Mouse (Mus musculus): ENCODE results near the gene Isg15. TPM values are rescaled to one million over a fixed set of nuclear protein-coding genes. Genes with fewer than 3 reads are reported as not detected.

Isg15 gene
- polyA plus RNA-seq, 1 experiment: 0.80 TPM

- TF ChIP-seq GATA1 (IDR thresholded peaks at IDR 0.05; ENCODE audit: low read length) (no peak), TAL1 (IDR thresholded peaks at IDR 0.05; ENCODE audit: low read length) (no peak)
- Histone ChIP-seq H3K27me3 (ENCODE audit: control insufficient read depth) (peaks cover 33% of the 10 kb centered on the region), H3K36me3 (ENCODE audit: control insufficient read depth) (no peaks in the 10 kb centered on the region), H3K4me1 (ENCODE audit: control insufficient read depth) (peaks cover 3% of the 10 kb centered on the region), H3K4me3 (replicated peaks) (no peak overlapping the region), H3K9me3 (ENCODE audit: control insufficient read depth, low read length) (peaks cover 3% of the 10 kb centered on the region; the same call in 1 of the 2 replicates)
Observed at GRCm38 (mm10) chr4:156208872-156209271, 8.3 kb upstream of the Isg15 start.

GRCm38 (mm10) chr4:156203413-156204131 lies 3.0 kb upstream of the Isg15 start:
- H3K27me3 ChIP-seq (ENCODE audit: control insufficient read depth): peaks cover 68% of the 10 kb centered on the region
- peaks cover 10% of the 10 kb centered on the region; the same call in 1 of the 2 replicates for H3K9me3 ChIP-seq (ENCODE audit: control insufficient read depth, low read length)
- H3K4me1 ChIP-seq (ENCODE audit: control insufficient read depth): peaks cover 43% of the 10 kb centered on the region
- no peak for TF ChIP-seq GATA1 (IDR thresholded peaks at IDR 0.05; ENCODE audit: low read length)
- no peak for TF ChIP-seq TAL1 (IDR thresholded peaks at IDR 0.05; ENCODE audit: low read length)
- H3K4me3 ChIP-seq (replicated peaks): peak overlapping the region; percentile 64
- H3K36me3 ChIP-seq (ENCODE audit: control insufficient read depth): no peaks in the 10 kb centered on the region

DNA sequence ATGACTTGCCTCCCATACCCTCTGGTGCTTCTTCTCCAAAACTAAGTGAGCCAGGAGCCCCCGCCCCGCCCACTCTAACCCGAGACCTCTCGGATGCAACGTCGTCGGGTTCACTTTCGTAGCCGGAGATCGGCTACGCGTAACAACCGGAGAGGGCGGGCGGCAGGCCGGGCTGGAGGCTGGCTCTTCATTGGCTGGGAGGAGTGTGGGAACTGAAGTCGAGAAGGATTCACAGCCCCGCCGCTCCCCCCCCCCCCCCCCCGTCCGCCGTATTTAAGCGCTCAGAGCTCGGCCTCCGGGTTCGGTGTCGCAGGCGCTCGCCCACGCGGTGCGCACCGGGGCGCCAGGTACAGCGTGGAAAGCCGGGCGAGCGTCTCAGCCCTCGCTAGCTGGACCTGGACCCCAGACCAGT lies 2.4 kb upstream of the Isg15 start, which contains the start of gene AW011738:
TSS of gene AW011738 (plus strand) at position 304 of the 412 bp plus-strand sequence.
- peaks cover 70% of the 10 kb centered on the region for H3K27me3 ChIP-seq (ENCODE audit: control insufficient read depth)
- peaks cover 47% of the 10 kb centered on the region for H3K4me1 ChIP-seq (ENCODE audit: control insufficient read depth)

DNA sequence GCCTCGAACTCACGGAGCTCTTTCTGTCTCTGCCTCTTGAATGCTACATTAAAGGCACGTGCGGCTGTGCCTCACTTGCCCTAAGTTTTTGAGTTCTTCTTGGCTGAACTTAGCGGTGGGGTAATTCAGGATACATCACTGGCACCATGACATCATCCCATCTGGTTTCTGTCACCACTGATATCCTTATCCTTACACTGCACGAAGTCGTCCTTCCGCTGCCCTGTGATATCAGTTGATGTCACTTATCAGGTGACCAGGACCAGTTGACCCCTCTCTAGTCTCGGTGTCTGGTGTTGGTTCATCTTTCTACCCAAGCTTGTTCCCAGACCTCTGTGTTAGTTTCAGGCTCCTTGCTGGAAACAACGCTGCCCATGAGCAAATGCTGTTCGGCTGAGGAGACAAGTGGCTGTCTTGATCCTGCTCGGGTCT lies 1.9 kb upstream of the Isg15 start:
- H3K4me3 ChIP-seq (replicated peaks): peak overlapping the region; percentile 64
- H3K9me3 ChIP-seq (ENCODE audit: control insufficient read depth, low read length): peaks cover 10% of the 10 kb centered on the region; the same call in 1 of the 2 replicates
- peaks cover 51% of the 10 kb centered on the region for H3K4me1 ChIP-seq (ENCODE audit: control insufficient read depth)
- TF ChIP-seq TAL1 (IDR thresholded peaks at IDR 0.05; ENCODE audit: low read length): peak; percentile 82
- peak; percentile 75 for TF ChIP-seq GATA1 (IDR thresholded peaks at IDR 0.05; ENCODE audit: low read length)
- H3K27me3 ChIP-seq (ENCODE audit: control insufficient read depth): peaks cover 70% of the 10 kb centered on the region
- H3K36me3 ChIP-seq (ENCODE audit: control insufficient read depth): no peaks in the 10 kb centered on the region

More for the DNA sequence above, 2.4 kb upstream of the Isg15 start, which contains the start of gene AW011738:
- peaks cover 10% of the 10 kb centered on the region; the same call in 1 of the 2 replicates for H3K9me3 ChIP-seq (ENCODE audit: control insufficient read depth, low read length)
- no peak for TF ChIP-seq TAL1 (IDR thresholded peaks at IDR 0.05; ENCODE audit: low read length)
- TF ChIP-seq GATA1 (IDR thresholded peaks at IDR 0.05; ENCODE audit: low read length): no peak
- H3K4me3 ChIP-seq (replicated peaks): peak within 1 kb of the TSS; percentile 64
- H3K36me3 ChIP-seq (ENCODE audit: control insufficient read depth): no peaks in the 10 kb centered on the region

DNA sequence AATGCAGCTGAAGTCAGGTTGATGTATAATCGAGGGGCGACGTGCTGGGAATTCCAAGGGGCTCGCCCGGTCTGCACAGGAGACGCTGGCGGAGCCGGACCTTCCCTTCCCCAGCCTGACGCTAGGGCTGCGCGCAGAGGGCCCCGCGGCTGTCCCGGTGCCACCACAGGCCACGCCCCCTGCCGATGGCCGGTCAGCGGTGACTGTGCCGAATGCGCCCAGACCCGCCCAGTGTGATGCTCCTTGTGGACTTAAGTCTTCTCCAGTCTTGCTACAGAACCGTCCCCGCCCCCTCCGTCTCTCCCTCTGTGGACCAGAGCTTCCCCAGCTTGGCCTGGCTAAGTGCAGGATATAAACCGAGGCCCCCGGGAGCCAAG lies 2.8 kb downstream of the Isg15 start:
- TF ChIP-seq TAL1 (IDR thresholded peaks at IDR 0.05; ENCODE audit: low read length): no peak
- Histone ChIP-seq H3K27me3 (ENCODE audit: control insufficient read depth) (peaks cover 66% of the 10 kb centered on the region), H3K4me3 (replicated peaks) (peak overlapping the region; percentile 82), H3K4me1 (ENCODE audit: control insufficient read depth) (peaks cover 63% of the 10 kb centered on the region), H3K9me3 (ENCODE audit: control insufficient read depth, low read length) (no peaks in the 10 kb centered on the region; the same call in 1 of the 2 replicates), H3K36me3 (ENCODE audit: control insufficient read depth) (no peaks in the 10 kb centered on the region; the same call in 1 of the 2 replicates)

GRCm38 (mm10) chr4:156197131-156197828 lies 3.3 kb downstream of the Isg15 start, which contains the start of gene Agrn:
TSS of gene Agrn (minus strand) at chr4:156197488.
- TF ChIP-seq TAL1 (IDR thresholded peaks at IDR 0.05; ENCODE audit: low read length) (no peak), GATA1 (IDR thresholded peaks at IDR 0.05; ENCODE audit: low read length) (no peak)
- peaks cover 63% of the 10 kb centered on the region for H3K4me1 ChIP-seq (ENCODE audit: control insufficient read depth)
- peak within 1 kb of the TSS; percentile 82 for H3K4me3 ChIP-seq (replicated peaks)
- peaks cover 3% of the 10 kb centered on the region; the same call in 1 of the 2 replicates for H3K36me3 ChIP-seq (ENCODE audit: control insufficient read depth)
- no peaks in the 10 kb centered on the region; the same call in 1 of the 2 replicates for H3K9me3 ChIP-seq (ENCODE audit: control insufficient read depth, low read length)
- H3K27me3 ChIP-seq (ENCODE audit: control insufficient read depth): peaks cover 60% of the 10 kb centered on the region

- TF ChIP-seq TAL1 (IDR thresholded peaks at IDR 0.05; ENCODE audit: low read length) (no peak), GATA1 (IDR thresholded peaks at IDR 0.05; ENCODE audit: low read length) (no peak)
- H3K36me3 ChIP-seq (ENCODE audit: control insufficient read depth): peaks cover 6% of the 10 kb centered on the region; the same call in 1 of the 2 replicates
- peaks cover 54% of the 10 kb centered on the region for H3K27me3 ChIP-seq (ENCODE audit: control insufficient read depth)
- H3K4me1 ChIP-seq (ENCODE audit: control insufficient read depth): peaks cover 61% of the 10 kb centered on the region
- H3K9me3 ChIP-seq (ENCODE audit: control insufficient read depth, low read length): no peaks in the 10 kb centered on the region; the same call in 1 of the 2 replicates
- H3K4me3 ChIP-seq (replicated peaks): peak overlapping the region; percentile 82
Observed at GRCm38 (mm10) chr4:156195927-156196870, 4.4 kb downstream of the Isg15 start.

DNA sequence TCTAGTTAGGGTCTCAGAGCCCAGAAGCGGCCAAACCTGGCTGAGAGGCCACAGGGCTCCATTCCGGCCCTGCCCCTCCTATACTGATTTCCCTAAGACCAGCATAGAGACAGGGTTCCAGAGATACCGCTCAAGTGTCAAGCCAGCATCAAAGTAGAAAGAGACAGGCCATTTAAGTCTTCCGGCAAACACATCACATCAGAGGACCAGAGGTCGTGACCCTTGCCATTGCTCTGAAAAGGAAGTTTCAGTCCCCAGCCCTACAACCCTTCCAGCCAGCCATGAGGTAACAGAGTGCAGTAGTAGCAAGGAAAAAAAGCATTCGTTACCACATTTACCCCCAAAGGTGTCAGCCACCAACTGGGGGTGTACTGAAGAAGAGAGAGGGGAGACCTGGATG lies 6.3 kb downstream of the Isg15 start:
- Histone ChIP-seq H3K4me3 (replicated peaks) (no peak overlapping the region), H3K9me3 (ENCODE audit: control insufficient read depth, low read length) (no peaks in the 10 kb centered on the region; the same call in 1 of the 2 replicates), H3K4me1 (ENCODE audit: control insufficient read depth) (peaks cover 54% of the 10 kb centered on the region), H3K27me3 (ENCODE audit: control insufficient read depth) (peaks cover 44% of the 10 kb centered on the region), H3K36me3 (ENCODE audit: control insufficient read depth) (peaks cover 11% of the 10 kb centered on the region)
- no peak for TF ChIP-seq TAL1 (IDR thresholded peaks at IDR 0.05; ENCODE audit: low read length)
- TF ChIP-seq GATA1 (IDR thresholded peaks at IDR 0.05; ENCODE audit: low read length): no peak

Measured in erythroblast, embryonic 14.5 days (primary cell).